Mouse (Mus musculus) ovary, postnatal 10 days (tissue): ENCODE results near the gene Ppp1r1b.

Source experiments
- DNase-seq: peaks from one replicate; pipeline ENCODE4 v3.0.0; 2022; ENCODE audit warnings: low spot score

Ppp1r1b gene

GRCm38 (mm10) chr11:98395041-98395440 lies 46.8 kb downstream of the Ppp1r1b start:
- DNase-seq: no peak

GRCm38 (mm10) chr11:98397946-98398345 lies 49.7 kb downstream of the Ppp1r1b start:
- DNase-seq: no peak

DNA sequence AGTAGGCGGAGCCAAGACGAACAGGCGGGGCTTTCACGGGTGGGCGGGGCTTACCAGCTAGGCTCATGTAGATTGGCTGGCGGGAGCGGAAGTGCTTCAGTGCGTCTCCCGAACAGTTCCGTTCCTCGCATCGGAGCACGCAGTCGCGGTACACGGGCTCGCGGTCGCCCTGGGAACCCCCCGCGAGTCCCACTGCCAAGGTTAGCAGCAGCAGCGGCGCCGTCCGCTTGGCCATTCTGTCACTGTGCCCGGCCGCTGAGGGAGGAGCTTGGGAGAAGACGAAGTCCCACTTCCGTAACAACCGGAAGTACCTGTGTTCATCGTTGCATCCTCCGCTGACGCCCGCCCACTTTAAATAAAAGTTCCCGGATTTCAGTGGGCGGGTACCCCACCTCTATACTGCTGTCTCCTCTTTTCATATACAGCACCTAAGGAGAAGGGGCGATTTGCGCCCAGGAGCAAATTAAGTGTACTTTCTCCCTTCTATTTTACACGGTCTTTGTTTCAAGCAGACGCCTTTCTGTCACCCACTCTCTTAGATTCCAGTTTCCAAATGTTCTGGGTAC lies 52.0 kb downstream of the Ppp1r1b start, which contains the start of gene Pgap3:
TSS of gene Pgap3 (minus strand) at position 330 of the 566 bp plus-strand sequence.
- peak; percentile 76 for DNase-seq

- DNase-seq: no peak
Observed at GRCm38 (mm10) chr11:98400816-98401215, 52.6 kb downstream of the Ppp1r1b start.

DNA sequence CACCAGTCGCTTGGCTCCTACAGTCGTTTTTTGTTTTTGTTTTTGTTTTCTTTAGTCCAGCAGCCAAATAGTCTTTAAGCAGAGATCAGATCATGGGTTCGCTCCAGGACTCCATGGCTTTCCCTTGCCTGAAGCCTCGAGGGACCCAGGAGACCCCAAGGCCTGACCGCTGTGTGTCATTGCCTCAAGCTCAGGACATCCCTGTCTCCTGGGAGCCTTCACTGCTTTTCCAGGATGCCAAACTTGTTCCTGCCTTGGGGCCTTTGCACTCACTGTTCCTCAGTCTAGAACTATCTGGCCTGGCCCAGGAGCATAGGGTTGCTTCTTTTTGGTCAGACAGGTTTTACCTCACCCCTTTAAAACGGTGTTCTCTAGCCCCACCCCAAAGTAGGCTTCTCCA lies 58.4 kb downstream of the Ppp1r1b start:
- DNase-seq: no peak
